Mouse (Mus musculus) forebrain, embryonic 14.5 days (tissue): Measurements from ENCODE around the gene Col4a3bp. TPM values are rescaled to one million over a fixed set of nuclear protein-coding genes. Genes with fewer than 3 reads are reported as not detected.

Source experiments
- ATAC-seq: fragments of 200-750 bp; cut with Nextera tagmentation; 2 replicates; pipeline ENCODE4 v1.8.0; 2017; ENCODE audit warnings: mild to moderate bottlenecking, moderate library complexity
- DNase-seq: peaks from one replicate; pipeline ENCODE4 v3.0.0-alpha.2; 2015; ENCODE audit warnings: low spot score
- H3K27ac ChIP-seq: fragments of 300-500 bp; sonication (generic); 2 replicates; pipeline ENCODE4 v1.5.1; 2014; ENCODE audit warnings: low read depth, mild to moderate bottlenecking, control low read depth, low read length, moderate library complexity
- H3K27me3 ChIP-seq: fragments of 300-500 bp; sonication (generic); replicated peaks from 2 replicates; pipeline ENCODE4 v1.6.1; 2014; ENCODE audit warnings: low read length, control low read depth, mixed read lengths; ENCODE audit not compliant: control insufficient read depth, insufficient read depth
- H3K36me3 ChIP-seq: fragments of 300-500 bp; sonication (generic); 2 replicates; pipeline ENCODE4 v1.6.1; 2014; ENCODE audit warnings: low read length, control low read depth; ENCODE audit not compliant: control insufficient read depth, insufficient read depth
- H3K4me1 ChIP-seq: fragments of 300-500 bp; sonication (generic); 2 replicates; pipeline ENCODE4 v1.6.1; 2014; ENCODE audit warnings: antibody characterized with exemption, low read length, control low read depth; ENCODE audit not compliant: control insufficient read depth, insufficient read depth
- H3K4me2 ChIP-seq: fragments of 300-500 bp; sonication (generic); 2 replicates; pipeline ENCODE4 v1.6.1; 2014; ENCODE audit warnings: mild to moderate bottlenecking, control low read depth, low read length
- H3K4me3 ChIP-seq: fragments of 300-500 bp; sonication (generic); 2 replicates; pipeline ENCODE4 v1.5.1; 2014; ENCODE audit warnings: low read depth, low read length, control low read depth
- H3K9ac ChIP-seq: fragments of 300-500 bp; sonication (generic); 2 replicates; pipeline ENCODE4 v1.6.1; 2014; ENCODE audit warnings: mild to moderate bottlenecking, low read length, control low read depth, moderate library complexity
- H3K9me3 ChIP-seq: fragments of 300-500 bp; sonication (generic); replicated peaks from 2 replicates; pipeline ENCODE4 v1.6.1; 2016; ENCODE audit warnings: low read length, control low read depth, mixed read lengths; ENCODE audit not compliant: control insufficient read depth
- whole genome bisulfite sequencing: fragments of 180-500 bp; shearing (Covaris S2); extraction: QIAGEN DNeasy Blood & Tissue Kit; methylation state at CpG from one replicate; pipeline ENCODE4 v1.1.7; 2014; 5-methylcytosine and 5-hydroxymethylcytosine counted together
- polyA plus RNA-seq: library from polyadenylated mRNA; unstranded; fragments of >200 nt; fragmentation: Nextera tagmentation; extraction: Ambion mirVana; gene quantifications from 2 replicates; pipeline ENCODE4 v1.2.1, GENCODE M21; 2014

The Col4a3bp gene
- polyA plus RNA-seq, 1 experiment from 2014 or later: 5.5 TPM

GRCm38 (mm10) chr13:96514154-96514942 is 28.1 kb upstream of the Col4a3bp start:
- H3K27me3 ChIP-seq: no peaks in the 10 kb centered on the region
- no peak overlapping the region for H3K4me2 ChIP-seq
- H3K4me3 ChIP-seq: no peak overlapping the region
- H3K9me3 ChIP-seq: no peaks in the 10 kb centered on the region
- ATAC-seq (no peak), DNase-seq (no peak)
- H3K27ac ChIP-seq: no peak overlapping the region
- 92% methylated on average over 5 of the region's 5 CpGs for WGBS
- H3K36me3 ChIP-seq: no peaks in the 10 kb centered on the region; the same call in 1 of the 2 replicates
- H3K4me1 ChIP-seq: no peaks in the 10 kb centered on the region
- no peak overlapping the region for H3K9ac ChIP-seq

GRCm38 (mm10) chr13:96516249-96516648 is 26.2 kb upstream of the Col4a3bp start:
- Histone ChIP-seq H3K4me3 (no peak overlapping the region), H3K36me3 (no peaks in the 10 kb centered on the region; the same call in 1 of the 2 replicates), H3K4me1 (no peaks in the 10 kb centered on the region), H3K9ac (no peak overlapping the region), H3K4me2 (no peak overlapping the region), H3K9me3 (no peaks in the 10 kb centered on the region), H3K27me3 (no peaks in the 10 kb centered on the region), H3K27ac (no peak overlapping the region)
- DNase-seq: no peak
- ATAC-seq: no peak
- 96% methylated on average over 9 of the region's 9 CpGs for WGBS

DNA sequence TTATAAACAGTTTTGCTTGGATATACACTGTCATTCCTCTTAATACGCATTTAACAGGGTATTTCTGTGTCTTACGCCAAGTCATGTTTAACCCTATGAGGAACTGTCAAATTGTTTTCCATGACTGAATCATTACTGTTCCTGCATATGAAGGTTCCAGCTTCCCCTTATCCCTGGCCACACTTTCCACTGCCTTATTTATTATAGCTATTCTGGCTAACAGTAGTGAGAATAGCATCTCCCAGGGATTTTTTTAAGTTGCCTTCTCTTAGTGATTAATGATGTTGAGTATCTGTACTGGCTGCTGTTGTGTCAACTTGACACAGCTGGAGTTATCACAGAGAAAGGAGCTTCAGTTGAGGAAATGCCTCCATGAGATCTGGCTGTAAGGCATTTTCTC is 25.1 kb upstream of the Col4a3bp start:
- no peak overlapping the region for H3K9ac ChIP-seq
- no peaks in the 10 kb centered on the region for H3K4me1 ChIP-seq
- no peak overlapping the region for H3K4me2 ChIP-seq
- DNase-seq (no peak), ATAC-seq (no peak)
- no peaks in the 10 kb centered on the region for H3K27me3 ChIP-seq
- no peak overlapping the region for H3K27ac ChIP-seq
- 94% methylated on average over 2 of the region's 2 CpGs for WGBS
- H3K9me3 ChIP-seq: no peaks in the 10 kb centered on the region
- no peaks in the 10 kb centered on the region; the same call in 1 of the 2 replicates for H3K36me3 ChIP-seq
- no peak overlapping the region for H3K4me3 ChIP-seq

- Histone ChIP-seq H3K27ac (no peak overlapping the region), H3K36me3 (no peaks in the 10 kb centered on the region; the same call in 1 of the 2 replicates), H3K4me1 (no peaks in the 10 kb centered on the region), H3K4me3 (no peak overlapping the region), H3K27me3 (no peaks in the 10 kb centered on the region), H3K9ac (no peak overlapping the region), H3K9me3 (no peaks in the 10 kb centered on the region), H3K4me2 (no peak overlapping the region)
- DNase-seq (no peak), ATAC-seq (no peak)
- WGBS: 90% methylated on average over 3 of the region's 3 CpGs
These were observed 21.1 kb upstream of the Col4a3bp start for GRCm38 (mm10) chr13:96521294-96521693.

- Histone ChIP-seq H3K9ac (no peak overlapping the region), H3K36me3 (no peaks in the 10 kb centered on the region), H3K4me3 (no peak overlapping the region), H3K4me2 (no peak overlapping the region), H3K27ac (no peak overlapping the region), H3K9me3 (no peaks in the 10 kb centered on the region), H3K4me1 (no peaks in the 10 kb centered on the region), H3K27me3 (no peaks in the 10 kb centered on the region)
- WGBS: 95% methylated on average over 3 of the region's 3 CpGs
- no peak for ATAC-seq
- no peak for DNase-seq
These were observed 15.4 kb upstream of the Col4a3bp start for GRCm38 (mm10) chr13:96527022-96527421.

GRCm38 (mm10) chr13:96527856-96528255 is 14.6 kb upstream of the Col4a3bp start:
- DNase-seq: no peak
- H3K4me3 ChIP-seq: no peak overlapping the region
- H3K9ac ChIP-seq: no peak overlapping the region
- ATAC-seq: no peak
- no peaks in the 10 kb centered on the region for H3K9me3 ChIP-seq
- H3K36me3 ChIP-seq: no peaks in the 10 kb centered on the region
- WGBS: 95% methylated on average over 11 of the region's 11 CpGs
- H3K27ac ChIP-seq: no peak overlapping the region
- H3K4me2 ChIP-seq: no peak overlapping the region
- no peaks in the 10 kb centered on the region for H3K27me3 ChIP-seq
- no peaks in the 10 kb centered on the region for H3K4me1 ChIP-seq

GRCm38 (mm10) chr13:96528776-96529175 is 13.6 kb upstream of the Col4a3bp start:
- H3K9me3 ChIP-seq: no peaks in the 10 kb centered on the region
- H3K36me3 ChIP-seq: no peaks in the 10 kb centered on the region
- WGBS: 91% methylated on average over 3 of the region's 3 CpGs
- H3K4me2 ChIP-seq: no peak overlapping the region
- H3K4me3 ChIP-seq: no peak overlapping the region
- H3K4me1 ChIP-seq: no peaks in the 10 kb centered on the region
- ATAC-seq (no peak), DNase-seq (no peak)
- H3K27me3 ChIP-seq: no peaks in the 10 kb centered on the region
- H3K27ac ChIP-seq: no peak overlapping the region
- H3K9ac ChIP-seq: no peak overlapping the region

- ATAC-seq (no peak), DNase-seq (no peak)
- Histone ChIP-seq H3K36me3 (no peaks in the 10 kb centered on the region), H3K27ac (no peak overlapping the region), H3K9me3 (no peaks in the 10 kb centered on the region), H3K27me3 (no peaks in the 10 kb centered on the region), H3K4me3 (no peak overlapping the region), H3K9ac (no peak overlapping the region), H3K4me2 (no peak overlapping the region), H3K4me1 (no peaks in the 10 kb centered on the region)
- 93% methylated on average over 3 of the region's 3 CpGs for WGBS
These were observed 12.9 kb upstream of the Col4a3bp start for GRCm38 (mm10) chr13:96529542-96529941.

GRCm38 (mm10) chr13:96530064-96530463 is 12.4 kb upstream of the Col4a3bp start:
- Histone ChIP-seq H3K9ac (no peak overlapping the region), H3K9me3 (no peaks in the 10 kb centered on the region), H3K4me2 (no peak overlapping the region), H3K4me3 (no peak overlapping the region), H3K27me3 (no peaks in the 10 kb centered on the region), H3K4me1 (no peaks in the 10 kb centered on the region), H3K27ac (no peak overlapping the region), H3K36me3 (no peaks in the 10 kb centered on the region)
- no peak for DNase-seq
- WGBS: 94% methylated on average over 9 of the region's 9 CpGs
- no peak for ATAC-seq
